Mouse (Mus musculus): ENCODE measurements around the gene Ifitm1. TPM values are rescaled to one million over a fixed set of nuclear protein-coding genes. Genes with fewer than 3 reads are reported as not detected.

The Ifitm1 gene
- total and polyA plus RNA-seq, 3 experiments = 0.23 TPM; not detected in 2

DNA sequence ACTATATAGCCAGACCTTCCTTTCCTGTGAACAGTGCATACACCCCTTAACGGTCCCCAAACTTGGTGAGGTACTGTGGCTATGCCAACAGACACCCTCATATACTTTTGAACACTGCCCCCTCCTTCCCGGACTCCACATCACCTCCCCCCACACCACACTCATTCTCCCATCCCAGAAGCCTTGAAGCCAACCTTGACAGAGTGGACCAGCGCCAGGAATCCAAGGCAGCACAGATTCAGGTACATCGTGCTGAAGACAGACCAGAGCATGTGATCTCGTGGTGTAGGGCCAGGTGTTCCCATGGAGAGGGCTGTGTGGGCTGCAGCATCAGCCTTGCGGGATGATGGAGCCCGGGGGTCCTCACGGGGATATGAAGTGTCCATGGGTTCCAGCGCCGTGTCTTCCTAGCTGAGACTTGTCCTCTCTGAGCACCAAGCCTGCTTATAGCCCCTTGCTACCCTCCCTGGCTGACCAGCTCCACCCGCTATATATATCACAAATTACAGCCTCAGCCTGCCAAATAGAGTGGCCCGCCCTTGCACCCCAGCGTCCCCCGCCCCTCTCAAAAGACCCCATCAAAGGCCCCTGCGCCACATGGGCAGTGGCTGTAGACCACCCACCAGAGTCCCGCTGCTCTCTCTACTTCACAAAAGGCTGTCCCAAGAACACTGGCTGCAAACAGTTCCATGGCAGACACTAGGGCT is 17.0 kb upstream of the Ifitm1 start, which contains the start of gene Ifitm5:
Gene Ifitm5 (minus strand): TSS at position 468 of the 707 bp plus-strand sequence.
- TF ChIP-seq UBTF (IDR thresholded peaks at IDR 0.05; ENCODE audit: borderline replicate concordance, insufficient read depth, low read depth, low read length) (no peak), ZC3H11A (IDR thresholded peaks at IDR 0.05; ENCODE audit: low read depth, low read length) (no peak), CHD2 (IDR thresholded peaks at IDR 0.05; ENCODE audit: low read length) (no peak), TBP (IDR thresholded peaks at IDR 0.05; ENCODE audit: low read depth, low read length) (no peak), POLR2AphosphoS5 (IDR thresholded peaks at IDR 0.05; ENCODE audit: borderline replicate concordance, low read depth, low read length) (no peak)
- Histone ChIP-seq H3K36me3 (ENCODE audit: control insufficient read depth in 1 of 2, insufficient read depth in 2 of 2, low read length in 2 of 2) (peaks cover 0 to 22% of the 10 kb centered on the region in 2 experiments; a peak in 2 of 4 replicates), H3K27me3 (ENCODE audit: control insufficient read depth in 1 of 2, insufficient read depth in 2 of 2, low read length in 2 of 2) (no peaks in the 10 kb centered on the region), H3K9me3 (replicated peaks; ENCODE audit: insufficient read depth, low read length) (no peaks in the 10 kb centered on the region), H3K4me1 (ENCODE audit: control insufficient read depth in 1 of 2, insufficient read depth in 2 of 2, low read length in 2 of 2) (peaks cover 0 to 27% of the 10 kb centered on the region in 2 experiments; a peak in 3 of 4 replicates), H3K27ac (ENCODE audit: control insufficient read depth, low read depth, low read length) (no peak within 1 kb of the TSS), H3K4me3 (ENCODE audit: control insufficient read depth in 1 of 2, insufficient read depth in 1 of 2, low read depth in 2 of 2, low read length in 2 of 2) (no peak within 1 kb of the TSS), H3K9ac (ENCODE audit: control insufficient read depth, low read depth, low read length, poor library complexity, severe bottlenecking) (no peak within 1 kb of the TSS), H3K79me2 (ENCODE audit: control insufficient read depth, insufficient read depth, low read length, poor library complexity) (peaks cover 22% of the 10 kb centered on the region)
- no peak for DNase-seq (ENCODE audit: low read depth, low spot score)

DNA sequence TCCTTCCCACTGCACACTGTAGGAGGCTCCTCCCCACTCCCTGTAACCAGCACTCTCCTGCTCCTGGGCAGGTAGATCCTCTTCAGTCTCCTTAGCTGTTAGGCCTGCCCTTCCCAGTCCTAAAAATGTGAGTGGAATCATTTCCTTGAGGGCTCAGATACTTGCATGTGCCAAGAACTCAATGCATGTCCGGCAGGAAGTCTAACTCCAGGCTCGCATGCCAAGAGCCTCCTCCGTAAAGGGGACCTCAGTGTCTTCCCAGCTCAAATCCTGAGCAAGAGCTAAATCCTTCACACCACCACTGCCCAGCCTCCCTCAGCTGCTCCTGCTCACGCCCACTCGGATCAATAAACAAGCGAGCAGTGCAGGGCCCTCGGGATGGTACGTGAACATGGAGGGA is 16.0 kb upstream of the Ifitm1 start:
- H3K9ac ChIP-seq (ENCODE audit: control insufficient read depth, low read depth, low read length, poor library complexity, severe bottlenecking) = no peak overlapping the region
- no peak for DNase-seq (ENCODE audit: low read depth, low spot score)
- peaks cover 0 to 27% of the 10 kb centered on the region in 2 experiments; a peak in 3 of 4 replicates for H3K4me1 ChIP-seq (ENCODE audit: control insufficient read depth in 1 of 2, insufficient read depth in 2 of 2, low read length in 2 of 2)
- no peak overlapping the region for H3K4me3 ChIP-seq (ENCODE audit: control insufficient read depth in 1 of 2, insufficient read depth in 1 of 2, low read depth in 2 of 2, low read length in 2 of 2)
- H3K36me3 ChIP-seq (ENCODE audit: control insufficient read depth in 1 of 2, insufficient read depth in 2 of 2, low read length in 2 of 2) = peaks cover 0 to 22% of the 10 kb centered on the region in 2 experiments; a peak in 2 of 4 replicates
- no peaks in the 10 kb centered on the region for H3K9me3 ChIP-seq (replicated peaks; ENCODE audit: insufficient read depth, low read length)
- H3K27me3 ChIP-seq (ENCODE audit: control insufficient read depth in 1 of 2, insufficient read depth in 2 of 2, low read length in 2 of 2) = no peaks in the 10 kb centered on the region
- peaks cover 29% of the 10 kb centered on the region for H3K79me2 ChIP-seq (ENCODE audit: control insufficient read depth, insufficient read depth, low read length, poor library complexity)
- TF ChIP-seq ZC3H11A (IDR thresholded peaks at IDR 0.05; ENCODE audit: low read depth, low read length) = no peak
- no peak for TF ChIP-seq POLR2AphosphoS5 (IDR thresholded peaks at IDR 0.05; ENCODE audit: borderline replicate concordance, low read depth, low read length)
- no peak for TF ChIP-seq CHD2 (IDR thresholded peaks at IDR 0.05; ENCODE audit: low read length)
- TF ChIP-seq TAL1 (IDR thresholded peaks at IDR 0.05; ENCODE audit: low read length) = no peak
- TF ChIP-seq SIN3A (IDR thresholded peaks at IDR 0.05; ENCODE audit: low read length) = no peak
- no peak for TF ChIP-seq CHD1 (IDR thresholded peaks at IDR 0.05; ENCODE audit: low read depth, low read length)
- no peak for TF ChIP-seq TBP (IDR thresholded peaks at IDR 0.05; ENCODE audit: low read depth, low read length)
- TF ChIP-seq USF2 (IDR thresholded peaks at IDR 0.05; ENCODE audit: borderline replicate concordance in 1 of 2, insufficient read depth in 1 of 2, low read depth in 1 of 2, low read length in 2 of 2) = no peak
- no peak for TF ChIP-seq BHLHE40 (IDR thresholded peaks at IDR 0.05; ENCODE audit: borderline replicate concordance, low read depth, low read length)
- TF ChIP-seq MYB (IDR thresholded peaks at IDR 0.05; ENCODE audit: low read depth, low read length) = no peak
- TF ChIP-seq NRF1 (IDR thresholded peaks at IDR 0.05; ENCODE audit: insufficient read depth, low read depth, low read length, poor library complexity, severe bottlenecking) = no peak
- no peak for TF ChIP-seq E2F4 (IDR thresholded peaks at IDR 0.05; ENCODE audit: borderline replicate concordance, low read depth, low read length)
- no peak for TF ChIP-seq RCOR1 (IDR thresholded peaks at IDR 0.05; ENCODE audit: low read depth, low read length)
- TF ChIP-seq EP300 (IDR thresholded peaks at IDR 0.05; ENCODE audit: low read depth in 1 of 2, low read length in 2 of 2) = no peak
- no peak for TF ChIP-seq ZMIZ1 (IDR thresholded peaks at IDR 0.05; ENCODE audit: low read depth, low read length)
- no peak overlapping the region for H3K27ac ChIP-seq (ENCODE audit: control insufficient read depth, low read depth, low read length)
